Mouse (Mus musculus) liver, postnatal 0 days (tissue): ENCODE results near the gene Hbb-bt.

Experiments used
- CTCF ChIP-seq: sonication (generic); IDR thresholded peaks from 2 replicates; pipeline ENCODE4 v1.5.1; 2016; ENCODE audit warnings: antibody characterized with exemption, low read depth
- EP300 ChIP-seq: IDR thresholded peaks from 2 replicates; pipeline ENCODE4 v1.6.1; 2016; ENCODE audit warnings: antibody characterized with exemption, low read depth, mild to moderate bottlenecking

GRCm38 (mm10) chr7:103811223-103811845 is 2.5 kb downstream of the Hbb-bt start:
- TF ChIP-seq CTCF, result no peak
- TF ChIP-seq EP300, result peak; percentile 92
